Mouse (Mus musculus): ENCODE measurements around the gene Xrn1. TPM values are rescaled to one million over a fixed set of nuclear protein-coding genes. Genes with fewer than 3 reads are reported as not detected.

Xrn1 gene
- polyA plus RNA-seq, 1 experiment from 2014 or later, result 11.8 TPM

DNA sequence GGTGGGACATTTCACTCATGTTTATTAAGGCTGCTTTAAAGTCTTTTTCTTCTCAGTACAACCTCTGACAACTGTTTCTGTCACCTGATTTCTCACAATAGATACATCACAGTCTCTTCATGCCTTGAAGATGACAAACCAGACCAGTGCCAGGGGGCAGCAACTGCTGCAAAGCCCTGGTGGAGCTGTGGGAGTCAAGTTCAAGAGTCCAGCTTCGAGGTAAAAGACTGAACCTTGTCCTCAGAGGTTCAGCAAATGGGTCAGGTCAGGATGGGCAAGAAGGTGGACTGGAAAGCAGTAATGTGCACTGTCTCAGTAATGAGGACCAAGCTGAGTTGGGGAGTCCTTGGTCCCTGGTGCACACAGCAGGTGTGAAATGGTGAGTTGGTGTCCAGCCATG, 139.8 kb downstream of the Xrn1 start:
- WGBS, result 26% methylated on average over 1 of the region's 1 CpGs
- Histone ChIP-seq H3K4me2 (no peak overlapping the region), H3K27me3 (no peaks in the 10 kb centered on the region), H3K27ac (no peak overlapping the region), H3K9ac (no peak overlapping the region), H3K9me3 (replicated peaks) (peaks cover 6% of the 10 kb centered on the region; the same call in 1 of the 2 replicates), H3K4me3 (no peak overlapping the region), H3K36me3 (no peaks in the 10 kb centered on the region), H3K4me1 (replicated peaks) (no peaks in the 10 kb centered on the region)
- ATAC-seq (replicated peaks; ENCODE audit: insufficient number of reproducible peaks, insufficient read depth, low FRiP score, low read depth), result no peak

DNA sequence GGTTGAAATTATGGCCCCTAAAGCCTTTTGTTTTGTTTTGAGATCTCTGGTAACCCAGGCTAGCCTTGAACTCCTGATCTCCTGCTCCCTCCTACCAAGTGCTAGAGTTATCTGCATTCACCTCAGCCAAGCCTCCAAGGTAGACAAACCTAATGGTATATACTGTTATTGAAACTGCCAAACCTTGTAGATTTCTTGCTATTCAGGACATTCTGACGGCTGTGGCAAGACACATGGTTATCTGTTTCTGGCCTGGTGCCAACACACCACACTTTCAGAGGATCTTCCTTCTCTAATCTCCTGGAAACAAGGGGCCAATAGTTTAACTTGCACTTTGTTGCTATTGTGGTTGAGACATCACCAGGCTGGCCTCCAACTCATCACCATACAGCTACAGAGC, 140.6 kb downstream of the Xrn1 start:
- Histone ChIP-seq H3K36me3 (no peaks in the 10 kb centered on the region), H3K27me3 (no peaks in the 10 kb centered on the region), H3K9me3 (replicated peaks) (peaks cover 11% of the 10 kb centered on the region; the same call in 1 of the 2 replicates), H3K4me2 (no peak overlapping the region), H3K4me3 (no peak overlapping the region), H3K4me1 (replicated peaks) (no peaks in the 10 kb centered on the region), H3K27ac (no peak overlapping the region), H3K9ac (no peak overlapping the region)
- WGBS, result 50% methylated on average over 1 of the region's 1 CpGs
- no peak for ATAC-seq (replicated peaks; ENCODE audit: insufficient number of reproducible peaks, insufficient read depth, low FRiP score, low read depth)

DNA sequence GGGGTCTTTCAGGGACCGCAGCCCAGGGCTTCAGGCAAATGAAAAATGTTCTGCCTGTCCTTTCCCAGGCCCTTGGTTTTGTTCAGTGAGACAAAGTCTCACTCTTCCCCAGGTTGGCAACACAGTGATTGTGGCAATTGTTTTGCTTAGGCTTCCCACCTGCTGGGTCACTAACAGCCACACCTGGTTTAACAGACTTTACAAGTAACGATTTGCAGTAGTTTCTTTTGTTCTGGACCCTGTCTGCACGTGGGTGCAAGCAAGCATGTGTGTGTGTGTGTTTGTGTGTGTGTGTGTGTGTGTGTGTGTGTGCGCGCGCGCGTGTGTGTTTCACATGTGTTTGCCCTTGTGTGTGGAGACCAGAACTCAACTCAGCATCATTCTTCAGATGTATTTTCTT, 148.3 kb downstream of the Xrn1 start:
- 84% methylated on average over 8 of the region's 8 CpGs for WGBS
- H3K4me1 ChIP-seq (replicated peaks), result no peaks in the 10 kb centered on the region
- no peak for ATAC-seq (replicated peaks; ENCODE audit: insufficient number of reproducible peaks, insufficient read depth, low FRiP score, low read depth)
- H3K9me3 ChIP-seq (replicated peaks), result 0 out of 2 replicates have a peak, but pooled peaks cover 5% of the 10 kb centered on the region
- no peaks in the 10 kb centered on the region for H3K27me3 ChIP-seq
- H3K36me3 ChIP-seq, result no peaks in the 10 kb centered on the region
- no peak overlapping the region for H3K4me2 ChIP-seq
- no peak overlapping the region for H3K4me3 ChIP-seq
- no peak overlapping the region for H3K27ac ChIP-seq
- no peak overlapping the region for H3K9ac ChIP-seq

Other genes starting within 250 kb of the Xrn1 start
- 2.7 and 2.9 TPM in 2 replicates for gene Trpc1, start 204.4 kb upstream of the Xrn1 start, polyA plus RNA-seq (2015; fragmentation: Nextera tagmentation; extraction: Ambion mirVana)
- gene Pls1, start 109.4 kb upstream of the Xrn1 start, polyA plus RNA-seq (2015; fragmentation: Nextera tagmentation; extraction: Ambion mirVana), result 1.0 and 5.3 TPM in 2 replicates
- gene Atr, start 97.2 kb upstream of the Xrn1 start, polyA plus RNA-seq (2015; fragmentation: Nextera tagmentation; extraction: Ambion mirVana), result 8.4 and 9.7 TPM in 2 replicates
- gene Gk5, start 164.6 kb downstream of the Xrn1 start, polyA plus RNA-seq (2015; fragmentation: Nextera tagmentation; extraction: Ambion mirVana), result 2.3 and 3.0 TPM in 2 replicates
- 33.0 and 37.9 TPM in 2 replicates for gene Tfdp2, start 241.5 kb downstream of the Xrn1 start, polyA plus RNA-seq (2015; fragmentation: Nextera tagmentation; extraction: Ambion mirVana)

All from heart, embryonic 15.5 days (tissue).